Mouse (Mus musculus) midbrain, embryonic 11.5 days (tissue): Measurements from ENCODE around the gene Spred2. TPM values are rescaled to one million over a fixed set of nuclear protein-coding genes. Genes with fewer than 3 reads are reported as not detected.

Experiments used
- ATAC-seq: fragments of 200-750 bp; cut with Nextera tagmentation; 2 replicates; pipeline ENCODE4 v1.8.0; 2017; ENCODE audit warnings: moderate TSS enrichment, moderate library complexity; ENCODE audit not compliant: low FRiP score
- DNase-seq: peaks from one replicate; pipeline ENCODE4 v3.0.0; 2015; ENCODE audit warnings: low spot score; ENCODE audit errors: missing footprints
- H3K27ac ChIP-seq: fragments of 300-500 bp; sonication (generic); 2 replicates; pipeline ENCODE4 v1.5.1; 2014; ENCODE audit warnings: low read depth, low read length
- H3K27me3 ChIP-seq: fragments of 300-500 bp; sonication (generic); 2 replicates; pipeline ENCODE4 v1.6.1; 2014; ENCODE audit warnings: mild to moderate bottlenecking, low read length, moderate library complexity, mixed read lengths; ENCODE audit not compliant: control insufficient read depth, insufficient read depth
- H3K36me3 ChIP-seq: fragments of 300-500 bp; sonication (generic); 2 replicates; pipeline ENCODE4 v1.6.1; 2014; ENCODE audit warnings: mild to moderate bottlenecking, low read length, moderate library complexity, mixed read lengths; ENCODE audit not compliant: control insufficient read depth, insufficient read depth
- H3K4me1 ChIP-seq: fragments of 300-500 bp; sonication (generic); 2 replicates; pipeline ENCODE4 v1.6.1; 2014; ENCODE audit warnings: low read length; ENCODE audit not compliant: control insufficient read depth, insufficient read depth
- H3K4me2 ChIP-seq: fragments of 300-500 bp; sonication (generic); 2 replicates; pipeline ENCODE4 v1.6.1; 2014; ENCODE audit warnings: mild to moderate bottlenecking, moderate library complexity
- H3K4me3 ChIP-seq: fragments of 300-500 bp; sonication (generic); 2 replicates; pipeline ENCODE4 v1.5.1; 2014; ENCODE audit warnings: low read depth, low read length
- H3K9ac ChIP-seq: fragments of 300-500 bp; sonication (generic); 2 replicates; pipeline ENCODE4 v1.6.1; 2014; ENCODE audit warnings: low read length
- H3K9me3 ChIP-seq: fragments of 300-500 bp; sonication (generic); 2 replicates; pipeline ENCODE4 v1.6.1; 2016; ENCODE audit warnings: low read length; ENCODE audit not compliant: control insufficient read depth
- WGBS: fragments of 180-500 bp; shearing (Covaris S2); extraction: QIAGEN DNeasy Blood & Tissue Kit; methylation state at CpG from one replicate; pipeline ENCODE4 v1.1.7; 2014; 5-methylcytosine and 5-hydroxymethylcytosine counted together
- polyA plus RNA-seq: library from polyadenylated mRNA; unstranded; fragments of >200 nt; fragmentation: Nextera tagmentation; extraction: Ambion mirVana; gene quantifications from 2 replicates; pipeline ENCODE4 v1.2.1, GENCODE M21; 2014

Spred2 gene
- polyA plus RNA-seq, 1 experiment from 2014 or later, result 5.7 TPM

- ATAC-seq (no peak), DNase-seq (no peak)
- H3K27ac ChIP-seq, result no peak overlapping the region
- H3K4me3 ChIP-seq, result no peak overlapping the region
- H3K9ac ChIP-seq, result no peak overlapping the region
- no peaks in the 10 kb centered on the region for H3K36me3 ChIP-seq
- WGBS, result 86% methylated on average over 4 of the region's 4 CpGs
- H3K4me2 ChIP-seq, result no peak overlapping the region
- H3K4me1 ChIP-seq, result no peaks in the 10 kb centered on the region
- no peaks in the 10 kb centered on the region; the same call in 1 of the 2 replicates for H3K9me3 ChIP-seq
- no peaks in the 10 kb centered on the region for H3K27me3 ChIP-seq
Observed at GRCm38 (mm10) chr11:19900712-19901111, 23.5 kb upstream of the Spred2 start.

DNA sequence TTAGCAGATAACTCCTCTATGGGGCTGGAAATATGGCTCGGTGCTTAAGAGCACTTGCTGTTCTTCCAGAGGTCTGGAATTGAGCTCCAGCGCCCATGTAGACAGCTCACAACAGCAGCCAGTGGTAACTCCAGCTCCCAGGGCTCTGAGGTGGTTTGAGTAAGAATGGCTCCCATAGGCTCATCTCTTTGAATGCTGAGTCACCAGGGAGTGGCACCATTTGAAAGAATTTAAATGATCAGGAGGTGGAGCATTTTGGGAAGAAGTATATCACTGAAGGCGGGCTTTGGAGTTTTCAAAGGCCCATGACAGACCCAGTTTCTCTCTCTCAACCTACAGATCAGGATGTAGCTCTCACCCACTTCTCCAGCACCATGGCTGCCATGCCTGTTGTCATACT, 13.0 kb upstream of the Spred2 start:
- DNase-seq (peak; percentile 61), ATAC-seq (no peak)
- Histone ChIP-seq H3K27ac (no peak overlapping the region), H3K36me3 (no peaks in the 10 kb centered on the region), H3K9me3 (peaks cover 7% of the 10 kb centered on the region; the same call in 1 of the 2 replicates), H3K4me1 (no peaks in the 10 kb centered on the region), H3K4me2 (no peak overlapping the region), H3K27me3 (no peaks in the 10 kb centered on the region), H3K9ac (no peak overlapping the region), H3K4me3 (no peak overlapping the region)
- 89% methylated on average over 3 of the region's 3 CpGs for WGBS

DNA sequence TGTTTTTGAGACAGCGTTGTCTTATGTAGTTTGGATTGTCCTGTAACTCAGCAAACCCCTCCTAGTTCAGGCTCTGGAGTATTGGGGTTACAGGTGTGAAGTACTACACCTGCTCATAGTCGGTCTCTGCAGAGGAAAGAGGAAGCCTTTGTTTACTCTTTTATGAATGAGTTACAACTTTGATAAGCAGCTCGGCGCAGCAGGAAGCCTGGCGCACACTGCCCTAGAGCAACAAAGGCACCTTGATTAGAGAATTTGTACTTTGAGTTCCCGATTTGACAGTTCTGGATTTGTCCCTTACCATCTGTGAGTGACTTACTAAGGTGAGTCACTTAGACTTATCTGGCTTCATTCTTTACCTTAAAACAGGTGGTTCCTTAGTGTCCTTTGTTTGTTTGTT, 12.0 kb upstream of the Spred2 start:
- Histone ChIP-seq H3K9ac (no peak overlapping the region), H3K4me1 (no peaks in the 10 kb centered on the region; the same call in 1 of the 2 replicates), H3K4me2 (no peak overlapping the region), H3K27me3 (no peaks in the 10 kb centered on the region), H3K27ac (no peak overlapping the region), H3K4me3 (no peak overlapping the region), H3K9me3 (peaks cover 6% of the 10 kb centered on the region; the same call in 1 of the 2 replicates), H3K36me3 (no peaks in the 10 kb centered on the region)
- no peak for DNase-seq
- 90% methylated on average over 6 of the region's 6 CpGs for WGBS
- no peak for ATAC-seq

DNA sequence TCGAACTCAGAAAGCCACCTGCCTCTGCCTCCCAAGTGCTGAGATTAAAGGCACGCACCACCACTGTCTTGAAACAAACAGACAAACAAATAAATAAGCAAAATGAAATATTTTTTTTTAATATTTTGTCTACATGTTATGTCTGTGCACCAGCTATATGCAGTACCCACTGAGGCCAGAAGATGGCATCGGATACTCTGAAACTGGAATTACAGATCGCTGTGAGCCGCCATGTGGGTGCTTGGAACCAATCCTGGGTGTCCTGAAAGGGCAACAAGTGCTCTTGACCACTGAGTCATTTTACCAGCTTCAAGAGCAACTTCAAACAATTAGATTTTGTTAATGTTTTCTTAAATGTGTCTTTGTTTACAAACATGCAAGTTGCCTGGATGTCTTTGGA, 11.5 kb upstream of the Spred2 start:
- ATAC-seq (no peak), DNase-seq (peak; percentile 47)
- Histone ChIP-seq H3K36me3 (no peaks in the 10 kb centered on the region), H3K4me3 (no peak overlapping the region), H3K4me1 (peaks cover 5% of the 10 kb centered on the region; the same call in 1 of the 2 replicates), H3K4me2 (no peak overlapping the region), H3K9me3 (peaks cover 4% of the 10 kb centered on the region; the same call in 1 of the 2 replicates), H3K27ac (no peak overlapping the region), H3K9ac (no peak overlapping the region), H3K27me3 (no peaks in the 10 kb centered on the region)
- 92% methylated on average over 5 of the region's 5 CpGs for WGBS

- H3K4me3 ChIP-seq, result no peak overlapping the region
- peaks cover 14% of the 10 kb centered on the region for H3K4me1 ChIP-seq
- peaks cover 4% of the 10 kb centered on the region; the same call in 1 of the 2 replicates for H3K9me3 ChIP-seq
- H3K27ac ChIP-seq, result no peak overlapping the region
- WGBS, result 92% methylated on average over 4 of the region's 4 CpGs
- no peaks in the 10 kb centered on the region for H3K36me3 ChIP-seq
- no peak overlapping the region for H3K4me2 ChIP-seq
- H3K9ac ChIP-seq, result no peak overlapping the region
- DNase-seq (peak; percentile 49), ATAC-seq (no peak)
- no peaks in the 10 kb centered on the region for H3K27me3 ChIP-seq
Observed at GRCm38 (mm10) chr11:19913761-19914160, 10.4 kb upstream of the Spred2 start.

DNA sequence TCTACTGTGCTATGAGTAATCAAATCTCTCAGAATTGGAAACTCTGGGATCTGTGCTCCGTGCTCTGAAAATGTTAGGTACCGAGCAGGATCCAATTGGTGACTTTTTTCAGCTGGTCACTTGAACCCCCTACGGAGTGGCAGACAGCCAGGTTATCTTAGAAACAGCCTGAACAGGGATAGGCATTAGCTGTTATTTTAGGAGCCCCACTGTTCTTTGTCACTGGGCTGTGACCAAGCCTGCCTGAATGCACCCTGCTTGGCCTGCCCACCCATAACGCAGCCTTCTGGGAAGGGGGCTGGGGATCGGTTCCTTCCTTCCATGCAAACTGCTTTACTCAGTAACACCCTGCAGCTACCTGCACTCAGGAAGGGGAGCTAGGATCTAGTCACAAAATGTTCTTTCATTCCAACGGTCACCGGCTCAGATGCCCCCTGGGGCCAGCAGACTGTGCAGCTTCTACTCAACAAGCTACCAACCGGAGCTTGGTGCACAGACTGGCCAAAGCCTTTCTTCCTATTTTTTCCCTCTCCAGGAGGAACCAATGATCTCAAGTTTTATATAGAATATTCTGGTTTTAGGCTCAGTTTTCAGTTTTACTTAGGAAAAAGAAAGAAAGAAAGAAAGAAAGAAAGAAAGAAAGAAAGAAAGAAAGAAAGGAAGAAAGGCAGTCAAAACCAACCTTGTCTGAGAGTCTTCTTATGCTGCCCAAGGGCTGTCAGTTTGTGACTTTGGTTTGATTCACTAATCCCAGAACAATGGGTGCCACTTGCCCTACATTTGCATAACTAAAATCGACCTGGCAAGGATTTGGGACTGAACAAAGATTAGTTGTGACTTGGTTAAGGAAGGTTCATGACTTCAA, 6.6 kb upstream of the Spred2 start:
- 4% methylated on average over 9 of the region's 9 CpGs for WGBS

DNA sequence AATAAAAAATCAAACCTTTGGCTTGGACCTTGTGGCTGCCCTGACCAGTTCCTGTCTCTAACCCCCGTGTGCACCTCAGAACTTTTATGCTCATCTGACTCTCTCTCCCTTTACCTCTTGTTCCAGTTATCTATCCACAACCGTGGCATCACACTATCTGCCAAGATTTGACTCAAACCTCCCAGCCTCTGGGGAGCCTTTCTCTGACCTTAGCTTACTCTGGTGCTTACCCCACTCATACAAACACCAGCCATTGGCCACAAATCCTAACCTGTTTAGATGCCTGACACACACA, 6.0 kb upstream of the Spred2 start:
- no peak for ATAC-seq
- H3K9ac ChIP-seq, result peak overlapping the region; percentile 5; the same call in 1 of the 2 replicates

More for the DNA sequence above, 6.6 kb upstream of the Spred2 start:
- Histone ChIP-seq H3K27ac (no peak overlapping the region), H3K4me1 (peaks cover 18% of the 10 kb centered on the region), H3K9me3 (peaks cover 4% of the 10 kb centered on the region; the same call in 1 of the 2 replicates), H3K4me3 (no peak overlapping the region), H3K9ac (no peak overlapping the region), H3K4me2 (peak overlapping the region; percentile 12; the same call in 1 of the 2 replicates), H3K36me3 (no peaks in the 10 kb centered on the region), H3K27me3 (no peaks in the 10 kb centered on the region)
- DNase-seq (no peak), ATAC-seq (no peak; the same call in 1 of the 2 replicates)

DNA sequence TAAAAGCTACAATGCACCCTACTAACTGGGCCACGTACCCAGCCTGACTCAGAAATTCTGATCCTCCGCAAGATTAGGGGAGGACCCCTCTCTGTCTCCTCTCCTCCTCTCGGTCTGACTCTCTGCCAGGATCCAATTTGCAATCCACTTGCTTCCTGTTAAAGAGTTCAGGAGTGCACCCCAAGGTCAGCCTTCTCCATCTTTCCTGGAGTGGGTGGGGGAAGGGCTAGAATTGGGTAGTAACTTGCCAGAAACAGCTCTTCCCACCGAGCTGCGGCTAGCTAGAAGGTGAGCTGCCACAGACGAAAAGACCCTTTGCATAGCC, 4.8 kb upstream of the Spred2 start:
- H3K4me1 ChIP-seq, result peaks cover 18% of the 10 kb centered on the region
- peak; percentile 95 for DNase-seq
- no peaks in the 10 kb centered on the region for H3K36me3 ChIP-seq
- H3K9me3 ChIP-seq, result no peaks in the 10 kb centered on the region
- peak overlapping the region; percentile 71 for H3K9ac ChIP-seq
- H3K4me3 ChIP-seq, result peak overlapping the region; percentile 55
- no peaks in the 10 kb centered on the region for H3K27me3 ChIP-seq
- WGBS, result 3% methylated on average over 6 of the region's 6 CpGs
- no peak overlapping the region; the same call in 1 of the 2 replicates for H3K27ac ChIP-seq
- peak overlapping the region; percentile 84 for H3K4me2 ChIP-seq
- no peak for ATAC-seq

More for the DNA sequence above, 6.0 kb upstream of the Spred2 start:
- WGBS, result 9% methylated on average over 2 of the region's 2 CpGs
- no peaks in the 10 kb centered on the region for H3K27me3 ChIP-seq
- H3K4me1 ChIP-seq, result peaks cover 18% of the 10 kb centered on the region
- no peaks in the 10 kb centered on the region for H3K36me3 ChIP-seq
- no peaks in the 10 kb centered on the region; the same call in 1 of the 2 replicates for H3K9me3 ChIP-seq
- no peak overlapping the region for H3K27ac ChIP-seq
- no peak overlapping the region for H3K4me2 ChIP-seq
- H3K4me3 ChIP-seq, result no peak overlapping the region
- peak; percentile 93 for DNase-seq
